Mouse (Mus musculus): ENCODE measurements around the gene Pla2r1.

GRCm38 (mm10) chr2:60411181-60411580 is 141.9 kb downstream of the Pla2r1 start:
- TF ChIP-seq EP300 (optimal IDR thresholded peaks at IDR 0.05), result no peak
- no peak for TF ChIP-seq CTCF (IDR thresholded peaks at IDR 0.05; ENCODE audit: low read depth)

All from stomach, postnatal 0 days (tissue).